In genomic region chr5:147402505-147402904, GRCm38 (mm10) we compare ENCODE assay signal across 9 mouse cellular contexts. TPM values are rescaled to one million over a fixed set of nuclear protein-coding genes. Genes with fewer than 3 reads are reported as not detected.
A peak's percentile ranks its signal among the peaks of the same experiment; 100 is the strongest.
DNase-seq lines count a peak whose midpoint lies in the region; ATAC-seq and TF ChIP-seq lines count a peak whose summit lies in the region.
"Had no signal": no experiment of that assay in that cellular context is flagged by ENCODE, and none has a peak within 500 bp of the region (broad histone marks: within the 10 kb centered on the region; RNA-seq: fewer than 3 reads in every experiment).

No protein-coding gene starts in this region.

- no peak overlapping the region for H3K4me2 ChIP-seq in heart, embryonic 12.5 days
- no peak overlapping the region for H3K4me2 ChIP-seq in midbrain, postnatal 0 days (ENCODE audit: low read depth, low read length, poor library complexity, severe bottlenecking)
- H3K4me2 ChIP-seq: hindbrain, embryonic 15.5 days had no signal

- H3K4me3 ChIP-seq in heart, embryonic 12.5 days: no peak overlapping the region
- H3K4me3 ChIP-seq in midbrain, postnatal 0 days (ENCODE audit: low read depth, low read length): no peak overlapping the region
- H3K4me3 ChIP-seq: hindbrain, embryonic 15.5 days had no signal

- H3K27ac ChIP-seq in heart, embryonic 12.5 days (ENCODE audit: poor library complexity, severe bottlenecking): no peak overlapping the region
- no peak overlapping the region for H3K27ac ChIP-seq in midbrain, postnatal 0 days (ENCODE audit: low read depth, low read length)
- H3K27ac ChIP-seq: hindbrain, embryonic 15.5 days had no signal

- no peak overlapping the region for H3K9ac ChIP-seq in heart, embryonic 12.5 days
- H3K9ac ChIP-seq in midbrain, postnatal 0 days (replicated peaks; ENCODE audit: low read length, poor library complexity, severe bottlenecking): no peak overlapping the region
- H3K9ac ChIP-seq: hindbrain, embryonic 15.5 days had no signal

- 23% methylated on average over 5 of the region's 5 CpGs for WGBS in heart, embryonic 12.5 days
- 22% methylated on average over 5 of the region's 5 CpGs for WGBS in midbrain, postnatal 0 days

- peaks cover 46% of the 10 kb centered on the region for H3K27me3 ChIP-seq in heart, embryonic 12.5 days (replicated peaks)
- peaks cover 18% of the 10 kb centered on the region; the same call in 1 of the 2 replicates for H3K27me3 ChIP-seq in midbrain, postnatal 0 days (ENCODE audit: insufficient read depth, low read length)

- DNase-seq in heart, postnatal 10 days: peak; percentile 43 to 65
- DNase-seq in 3T3-L1 (ENCODE audit: low read depth, low spot score): peak; percentile 76
- DNase-seq in Muller cell, postnatal 12 days (ENCODE audit: inconsistent ontology term): peak; percentile 36
- peak; percentile 73 to 76 for DNase-seq in kidney, postnatal 4 days
- DNase-seq in midbrain, postnatal 0 days (ENCODE audit: low spot score): peak; percentile 64

- H3K36me3 ChIP-seq in heart, embryonic 12.5 days: no peaks in the 10 kb centered on the region
- no peaks in the 10 kb centered on the region for H3K36me3 ChIP-seq in midbrain, postnatal 0 days (ENCODE audit: insufficient read depth, low read length)
- H3K36me3 ChIP-seq: hindbrain, embryonic 15.5 days had no signal

- ATAC-seq in heart, embryonic 12.5 days (ENCODE audit: insufficient number of reproducible peaks, low FRiP score): no peak
- peak; percentile 39; the same call in 1 of the 2 replicates for ATAC-seq in common myeloid progenitor, adult 5-6 weeks (replicated peaks; ENCODE audit: low read depth, poor library complexity, severe bottlenecking)
- no peak for ATAC-seq in midbrain, postnatal 0 days (ENCODE audit: low FRiP score)
- no peak for ATAC-seq in inflammation-experienced regulatory T-cells, adult 6 months

- H3K4me1 ChIP-seq in heart, embryonic 12.5 days (replicated peaks): peaks cover 14% of the 10 kb centered on the region; the same call in 1 of the 2 replicates
- no peaks in the 10 kb centered on the region for H3K4me1 ChIP-seq in midbrain, postnatal 0 days (ENCODE audit: insufficient read depth, low read length)

- H3K9me3 ChIP-seq in heart, embryonic 12.5 days (replicated peaks): no peaks in the 10 kb centered on the region
- H3K9me3 ChIP-seq in midbrain, postnatal 0 days (ENCODE audit: low read length): no peaks in the 10 kb centered on the region
- H3K9me3 ChIP-seq: hindbrain, embryonic 15.5 days had no signal

- intact Hi-C loops in heart, postnatal 10 days (cut with DNase I): loop anchor here (5.0 kb wide), 2 partner anchors 445 to 540 kb away; no protein-coding TSS in a partner anchor

- peak; percentile 72 for TF ChIP-seq CTCF in midbrain, postnatal 0 days (IDR thresholded peaks at IDR 0.05)

RNA-seq across cellular contexts. Expression of gene Flt3, which starts 2.2 kb away (rescaled TPM):
- total RNA-seq in heart, postnatal 10 days (2021): under 1 TPM; 0.07 to 0.12 TPM
- polyA plus RNA-seq in heart, embryonic 12.5 days (2016; fragmentation: Nextera tagmentation; extraction: Ambion mirVana): 0.20 TPM in 1 of 2 replicates, not detected in the other
- 100 and 112 TPM in 2 replicates for total RNA-seq in common myeloid progenitor, adult 5-6 weeks (2017)
- 2.5 and 2.6 TPM in 2 replicates for total RNA-seq in midbrain, postnatal 0 days (2014; rRNA removed)
- 2.0 TPM in 2 replicates for polyA plus RNA-seq in midbrain, postnatal 0 days (2015; fragmentation: Nextera tagmentation; extraction: Ambion mirVana)
- polyA plus RNA-seq in inflammation-experienced regulatory T-cells, adult 6 months (2017; shearing (Covaris generic)): under 1 TPM in 1 of 3 experiments, not detected in 2; 0.38 TPM

RNA-seq across cellular contexts. Expression of gene Pan3, which starts 27.5 kb away (rescaled TPM):
- total RNA-seq in heart, postnatal 10 days (2021): 10 to 100 TPM; 59.7 to 63.2 TPM
- polyA plus RNA-seq in heart, embryonic 12.5 days (2016; fragmentation: Nextera tagmentation; extraction: Ambion mirVana): 46.3 and 46.5 TPM in 2 replicates
- 240 and 264 TPM in 2 replicates for total RNA-seq in common myeloid progenitor, adult 5-6 weeks (2017)
- total RNA-seq in midbrain, postnatal 0 days (2014; rRNA removed): 38.9 and 66.7 TPM in 2 replicates
- polyA plus RNA-seq in midbrain, postnatal 0 days (2015; fragmentation: Nextera tagmentation; extraction: Ambion mirVana): 51.3 and 61.4 TPM in 2 replicates
- polyA plus RNA-seq in inflammation-experienced regulatory T-cells, adult 6 months (2017; shearing (Covaris generic)): 100 to 1,000 TPM; 147 to 215 (median 207) TPM

Comparison
In these comparisons a context has a peak if more than half of its experiments do, and no peak if none do; other contexts are left out.
1. RNA of gene Flt3, which starts 2.2 kb away (total RNA-seq): 100 to 112 TPM in common myeloid progenitor, adult 5-6 weeks; 2.5 to 2.6 TPM in midbrain, postnatal 0 days and 0.07 to 0.12 TPM in heart, postnatal 10 days; every median in the first group is over 10 times any median in the second.
2. Peak in every context shown above with its lines, with median percentiles within 50 percentile points of each other: DNase-seq.